Mouse (Mus musculus) heart, embryonic 13.5 days (tissue): ENCODE results near the gene Otx1. TPM values are rescaled to one million over a fixed set of nuclear protein-coding genes. Genes with fewer than 3 reads are reported as not detected.

Experiments
- ATAC-seq: fragments of 200-750 bp; cut with Nextera tagmentation; 2 replicates; pipeline ENCODE4 v1.8.0; 2017; ENCODE audit warnings: moderate TSS enrichment; ENCODE audit not compliant: insufficient number of reproducible peaks, low FRiP score, low TSS enrichment; ENCODE audit errors: extremely low read depth
- H3K27ac ChIP-seq: fragments of 300-500 bp; sonication (generic); replicated peaks from 2 replicates; pipeline ENCODE4 v1.5.1; 2015; ENCODE audit warnings: moderate library complexity, mild to moderate bottlenecking, inconsistent platforms
- H3K27me3 ChIP-seq: fragments of 300-500 bp; sonication (generic); replicated peaks from 2 replicates; pipeline ENCODE4 v1.6.1; 2015; ENCODE audit warnings: mild to moderate bottlenecking, inconsistent platforms
- H3K36me3 ChIP-seq: fragments of 300-500 bp; sonication (generic); 2 replicates; pipeline ENCODE4 v1.6.1; 2015; ENCODE audit warnings: mild to moderate bottlenecking, inconsistent platforms
- H3K4me1 ChIP-seq: fragments of 300-500 bp; sonication (generic); 2 replicates; pipeline ENCODE4 v1.6.1; 2015; ENCODE audit warnings: inconsistent platforms
- H3K4me2 ChIP-seq: fragments of 300-500 bp; sonication (generic); 2 replicates; pipeline ENCODE4 v1.6.1; 2015; ENCODE audit warnings: inconsistent platforms, mild to moderate bottlenecking, moderate library complexity
- H3K4me3 ChIP-seq: fragments of 300-500 bp; sonication (generic); 2 replicates; pipeline ENCODE4 v1.5.1; 2015; ENCODE audit warnings: moderate library complexity, mild to moderate bottlenecking, inconsistent platforms
- H3K9ac ChIP-seq: fragments of 300-500 bp; sonication (generic); 2 replicates; pipeline ENCODE4 v1.6.1; 2015; ENCODE audit warnings: inconsistent platforms, mild to moderate bottlenecking, moderate library complexity
- H3K9me3 ChIP-seq: fragments of 300-500 bp; sonication (generic); 2 replicates; pipeline ENCODE4 v1.6.1; 2016; ENCODE audit warnings: inconsistent platforms
- WGBS: fragments of 180-500 bp; shearing (Covaris S2); methylation state at CpG from one replicate; pipeline ENCODE4 v1.1.7; 2015; ENCODE audit warnings: mixed read lengths; 5-methylcytosine and 5-hydroxymethylcytosine counted together
- polyA plus RNA-seq: library from polyadenylated mRNA; unstranded; fragments of >200 nt; fragmentation: Nextera tagmentation; extraction: Ambion mirVana; gene quantifications from 2 replicates; pipeline ENCODE4 v1.2.1, GENCODE M21; 2015

Gene Otx1
- polyA plus RNA-seq, 1 experiment from 2014 or later, result 0.07 TPM

GRCm38 (mm10) chr11:21988398-21988946, 14.2 kb downstream of the Otx1 start:
- no peak overlapping the region for H3K4me3 ChIP-seq
- ATAC-seq, result no peak
- WGBS, result 74% methylated on average over 1 of the region's 1 CpGs
- peaks cover 6% of the 10 kb centered on the region for H3K4me1 ChIP-seq
- no peaks in the 10 kb centered on the region for H3K36me3 ChIP-seq
- peaks cover 54% of the 10 kb centered on the region for H3K27me3 ChIP-seq
- H3K27ac ChIP-seq, result no peak overlapping the region
- peaks cover 5% of the 10 kb centered on the region; the same call in 1 of the 2 replicates for H3K9me3 ChIP-seq
- H3K4me2 ChIP-seq, result no peak overlapping the region
- H3K9ac ChIP-seq, result no peak overlapping the region

GRCm38 (mm10) chr11:21985118-21985517, 17.6 kb downstream of the Otx1 start:
- ATAC-seq, result no peak
- WGBS, result 62% methylated on average over 1 of the region's 1 CpGs
- Histone ChIP-seq H3K4me1 (no peaks in the 10 kb centered on the region), H3K27me3 (peaks cover 29% of the 10 kb centered on the region), H3K36me3 (no peaks in the 10 kb centered on the region), H3K4me2 (no peak overlapping the region), H3K9ac (no peak overlapping the region), H3K27ac (no peak overlapping the region), H3K4me3 (no peak overlapping the region), H3K9me3 (peaks cover 5% of the 10 kb centered on the region; the same call in 1 of the 2 replicates)

- Histone ChIP-seq H3K27me3 (no peaks in the 10 kb centered on the region), H3K36me3 (no peaks in the 10 kb centered on the region), H3K27ac (no peak overlapping the region), H3K4me3 (no peak overlapping the region), H3K4me1 (no peaks in the 10 kb centered on the region), H3K9ac (no peak overlapping the region), H3K9me3 (no peaks in the 10 kb centered on the region), H3K4me2 (no peak overlapping the region)
- no peak for ATAC-seq
- WGBS, result 62% methylated on average over 5 of the region's 5 CpGs
These were observed 28.6 kb downstream of the Otx1 start for GRCm38 (mm10) chr11:21974005-21974531.

- H3K9ac ChIP-seq, result no peak overlapping the region
- no peak overlapping the region for H3K27ac ChIP-seq
- whole genome bisulfite sequencing, result 54% methylated on average over 3 of the region's 3 CpGs
- H3K36me3 ChIP-seq, result no peaks in the 10 kb centered on the region
- no peak for ATAC-seq
- no peaks in the 10 kb centered on the region for H3K27me3 ChIP-seq
- H3K4me3 ChIP-seq, result no peak overlapping the region
- no peaks in the 10 kb centered on the region for H3K4me1 ChIP-seq
- H3K4me2 ChIP-seq, result no peak overlapping the region
- no peaks in the 10 kb centered on the region for H3K9me3 ChIP-seq
These were observed 29.1 kb downstream of the Otx1 start for GRCm38 (mm10) chr11:21973597-21973996.

- H3K4me2 ChIP-seq, result no peak overlapping the region
- no peaks in the 10 kb centered on the region for H3K27me3 ChIP-seq
- no peaks in the 10 kb centered on the region for H3K36me3 ChIP-seq
- no peaks in the 10 kb centered on the region for H3K9me3 ChIP-seq
- WGBS, result 70% methylated on average over 3 of the region's 3 CpGs
- no peak overlapping the region for H3K4me3 ChIP-seq
- no peak overlapping the region for H3K27ac ChIP-seq
- H3K9ac ChIP-seq, result no peak overlapping the region
- no peak for ATAC-seq
- no peaks in the 10 kb centered on the region for H3K4me1 ChIP-seq
These were observed 33.8 kb downstream of the Otx1 start for GRCm38 (mm10) chr11:21968922-21969321.

GRCm38 (mm10) chr11:21955167-21955566, 47.5 kb downstream of the Otx1 start:
- H3K4me1 ChIP-seq, result no peaks in the 10 kb centered on the region
- no peak overlapping the region for H3K4me3 ChIP-seq
- H3K27me3 ChIP-seq, result no peaks in the 10 kb centered on the region
- H3K27ac ChIP-seq, result no peak overlapping the region
- H3K36me3 ChIP-seq, result no peaks in the 10 kb centered on the region
- H3K9ac ChIP-seq, result no peak overlapping the region
- no peak overlapping the region for H3K4me2 ChIP-seq
- ATAC-seq, result no peak
- 75% methylated on average over 7 of the region's 7 CpGs for WGBS
- H3K9me3 ChIP-seq, result no peaks in the 10 kb centered on the region

- H3K4me2 ChIP-seq, result no peak overlapping the region
- H3K36me3 ChIP-seq, result no peaks in the 10 kb centered on the region
- no peaks in the 10 kb centered on the region for H3K4me1 ChIP-seq
- H3K9ac ChIP-seq, result no peak overlapping the region
- ATAC-seq, result no peak
- H3K27me3 ChIP-seq, result no peaks in the 10 kb centered on the region
- H3K27ac ChIP-seq, result no peak overlapping the region
- WGBS, result 82% methylated on average over 2 of the region's 2 CpGs
- H3K4me3 ChIP-seq, result no peak overlapping the region
- no peaks in the 10 kb centered on the region for H3K9me3 ChIP-seq
These were observed 51.0 kb downstream of the Otx1 start for GRCm38 (mm10) chr11:21951657-21952237.

GRCm38 (mm10) chr11:21950094-21950493, 52.6 kb downstream of the Otx1 start:
- no peaks in the 10 kb centered on the region for H3K9me3 ChIP-seq
- no peaks in the 10 kb centered on the region for H3K36me3 ChIP-seq
- H3K4me2 ChIP-seq, result no peak overlapping the region
- no peak overlapping the region for H3K9ac ChIP-seq
- no peak overlapping the region for H3K4me3 ChIP-seq
- no peak overlapping the region for H3K27ac ChIP-seq
- no peak for ATAC-seq
- H3K27me3 ChIP-seq, result no peaks in the 10 kb centered on the region
- no peaks in the 10 kb centered on the region for H3K4me1 ChIP-seq
